Mouse (Mus musculus): ENCODE results near the gene Sgo2a. TPM values are rescaled to one million over a fixed set of nuclear protein-coding genes. Genes with fewer than 3 reads are reported as not detected.
A peak's percentile ranks its signal among the peaks of the same experiment; 100 is the strongest.

Sgo2a gene
- polyA plus RNA-seq, 1 experiment from 2014 or later: 12.2 TPM

GRCm38 (mm10) chr1:58049126-58049525 lies 53.4 kb downstream of the Sgo2a start:
- H3K4me2 ChIP-seq (ENCODE audit: low read length): no peak overlapping the region
- no peak overlapping the region for H3K4me3 ChIP-seq (ENCODE audit: low read depth, low read length)
- no peak overlapping the region for H3K27ac ChIP-seq (ENCODE audit: low read depth, low read length)
- no peaks in the 10 kb centered on the region for H3K36me3 ChIP-seq (ENCODE audit: control insufficient read depth, insufficient read depth, low read length)
- no peak for ATAC-seq
- no peak for DNase-seq (ENCODE audit: low spot score)
- WGBS: 90% methylated on average over 5 of the region's 5 CpGs
- no peaks in the 10 kb centered on the region for H3K9me3 ChIP-seq (replicated peaks; ENCODE audit: control insufficient read depth, low read length)
- H3K4me1 ChIP-seq (ENCODE audit: control insufficient read depth, insufficient read depth, low read length): peaks cover 10% of the 10 kb centered on the region
- H3K27me3 ChIP-seq (replicated peaks; ENCODE audit: control insufficient read depth, insufficient read depth, low read length): no peaks in the 10 kb centered on the region
- H3K9ac ChIP-seq (ENCODE audit: low read length): no peak overlapping the region

GRCm38 (mm10) chr1:58055598-58055997 lies 59.8 kb downstream of the Sgo2a start:
- no peaks in the 10 kb centered on the region for H3K36me3 ChIP-seq (ENCODE audit: control insufficient read depth, insufficient read depth, low read length)
- no peak for DNase-seq (ENCODE audit: low spot score)
- H3K4me2 ChIP-seq (ENCODE audit: low read length): no peak overlapping the region
- no peak overlapping the region for H3K4me3 ChIP-seq (ENCODE audit: low read depth, low read length)
- H3K27me3 ChIP-seq (replicated peaks; ENCODE audit: control insufficient read depth, insufficient read depth, low read length): no peaks in the 10 kb centered on the region
- H3K9ac ChIP-seq (ENCODE audit: low read length): no peak overlapping the region
- H3K4me1 ChIP-seq (ENCODE audit: control insufficient read depth, insufficient read depth, low read length): no peaks in the 10 kb centered on the region
- 81% methylated on average over 11 of the region's 11 CpGs for WGBS
- no peak overlapping the region for H3K27ac ChIP-seq (ENCODE audit: low read depth, low read length)
- no peaks in the 10 kb centered on the region for H3K9me3 ChIP-seq (replicated peaks; ENCODE audit: control insufficient read depth, low read length)
- no peak for ATAC-seq

GRCm38 (mm10) chr1:58056074-58056807 lies 60.5 kb downstream of the Sgo2a start:
- ATAC-seq (no peak; the same call in 1 of the 2 replicates), DNase-seq (ENCODE audit: low spot score) (no peak)
- 84% methylated on average over 13 of the region's 13 CpGs for WGBS
- Histone ChIP-seq H3K27ac (ENCODE audit: low read depth, low read length) (no peak overlapping the region), H3K4me2 (ENCODE audit: low read length) (no peak overlapping the region), H3K4me1 (ENCODE audit: control insufficient read depth, insufficient read depth, low read length) (no peaks in the 10 kb centered on the region), H3K9me3 (replicated peaks; ENCODE audit: control insufficient read depth, low read length) (no peaks in the 10 kb centered on the region), H3K9ac (ENCODE audit: low read length) (no peak overlapping the region), H3K27me3 (replicated peaks; ENCODE audit: control insufficient read depth, insufficient read depth, low read length) (no peaks in the 10 kb centered on the region), H3K4me3 (ENCODE audit: low read depth, low read length) (no peak overlapping the region), H3K36me3 (ENCODE audit: control insufficient read depth, insufficient read depth, low read length) (no peaks in the 10 kb centered on the region)

- Histone ChIP-seq H3K4me2 (ENCODE audit: low read length) (no peak overlapping the region), H3K4me1 (ENCODE audit: control insufficient read depth, insufficient read depth, low read length) (no peaks in the 10 kb centered on the region), H3K27me3 (replicated peaks; ENCODE audit: control insufficient read depth, insufficient read depth, low read length) (no peaks in the 10 kb centered on the region), H3K36me3 (ENCODE audit: control insufficient read depth, insufficient read depth, low read length) (no peaks in the 10 kb centered on the region), H3K9me3 (replicated peaks; ENCODE audit: control insufficient read depth, low read length) (no peaks in the 10 kb centered on the region), H3K27ac (ENCODE audit: low read depth, low read length) (no peak overlapping the region), H3K4me3 (ENCODE audit: low read depth, low read length) (no peak overlapping the region), H3K9ac (ENCODE audit: low read length) (no peak overlapping the region)
- DNase-seq (ENCODE audit: low spot score): peak; percentile 24
- 79% methylated on average over 11 of the region's 11 CpGs for WGBS
- ATAC-seq: no peak
Measured at GRCm38 (mm10) chr1:58056939-58057338, 61.2 kb downstream of the Sgo2a start.

GRCm38 (mm10) chr1:58058846-58059245 lies 63.1 kb downstream of the Sgo2a start:
- ATAC-seq: no peak
- Histone ChIP-seq H3K4me2 (ENCODE audit: low read length) (no peak overlapping the region), H3K9me3 (replicated peaks; ENCODE audit: control insufficient read depth, low read length) (no peaks in the 10 kb centered on the region), H3K4me3 (ENCODE audit: low read depth, low read length) (no peak overlapping the region), H3K9ac (ENCODE audit: low read length) (no peak overlapping the region), H3K4me1 (ENCODE audit: control insufficient read depth, insufficient read depth, low read length) (no peaks in the 10 kb centered on the region), H3K27ac (ENCODE audit: low read depth, low read length) (no peak overlapping the region), H3K27me3 (replicated peaks; ENCODE audit: control insufficient read depth, insufficient read depth, low read length) (no peaks in the 10 kb centered on the region), H3K36me3 (ENCODE audit: control insufficient read depth, insufficient read depth, low read length) (no peaks in the 10 kb centered on the region)
- DNase-seq (ENCODE audit: low spot score): no peak
- WGBS: 92% methylated on average over 4 of the region's 4 CpGs

GRCm38 (mm10) chr1:58062131-58062530 lies 66.4 kb downstream of the Sgo2a start:
- 90% methylated on average over 7 of the region's 7 CpGs for WGBS
- Histone ChIP-seq H3K27ac (ENCODE audit: low read depth, low read length) (no peak overlapping the region), H3K9me3 (replicated peaks; ENCODE audit: control insufficient read depth, low read length) (no peaks in the 10 kb centered on the region), H3K27me3 (replicated peaks; ENCODE audit: control insufficient read depth, insufficient read depth, low read length) (no peaks in the 10 kb centered on the region), H3K36me3 (ENCODE audit: control insufficient read depth, insufficient read depth, low read length) (no peaks in the 10 kb centered on the region), H3K9ac (ENCODE audit: low read length) (no peak overlapping the region), H3K4me3 (ENCODE audit: low read depth, low read length) (no peak overlapping the region), H3K4me1 (ENCODE audit: control insufficient read depth, insufficient read depth, low read length) (no peaks in the 10 kb centered on the region), H3K4me2 (ENCODE audit: low read length) (no peak overlapping the region)
- ATAC-seq (no peak), DNase-seq (ENCODE audit: low spot score) (no peak)

GRCm38 (mm10) chr1:58065151-58065550 lies 69.4 kb downstream of the Sgo2a start:
- Histone ChIP-seq H3K4me2 (ENCODE audit: low read length) (no peak overlapping the region), H3K36me3 (ENCODE audit: control insufficient read depth, insufficient read depth, low read length) (no peaks in the 10 kb centered on the region), H3K4me3 (ENCODE audit: low read depth, low read length) (no peak overlapping the region), H3K27ac (ENCODE audit: low read depth, low read length) (no peak overlapping the region), H3K4me1 (ENCODE audit: control insufficient read depth, insufficient read depth, low read length) (no peaks in the 10 kb centered on the region), H3K9me3 (replicated peaks; ENCODE audit: control insufficient read depth, low read length) (no peaks in the 10 kb centered on the region), H3K9ac (ENCODE audit: low read length) (no peak overlapping the region), H3K27me3 (replicated peaks; ENCODE audit: control insufficient read depth, insufficient read depth, low read length) (no peaks in the 10 kb centered on the region)
- DNase-seq (ENCODE audit: low spot score) (no peak), ATAC-seq (no peak)
- WGBS: 86% methylated on average over 5 of the region's 5 CpGs

- H3K27ac ChIP-seq (ENCODE audit: low read depth, low read length): no peak overlapping the region
- no peak for DNase-seq (ENCODE audit: low spot score)
Measured at GRCm38 (mm10) chr1:58065606-58066005, 69.8 kb downstream of the Sgo2a start.

GRCm38 (mm10) chr1:58069181-58069580 lies 73.4 kb downstream of the Sgo2a start:
- Histone ChIP-seq H3K27ac (ENCODE audit: low read depth, low read length) (no peak overlapping the region), H3K9me3 (replicated peaks; ENCODE audit: control insufficient read depth, low read length) (no peaks in the 10 kb centered on the region), H3K27me3 (replicated peaks; ENCODE audit: control insufficient read depth, insufficient read depth, low read length) (no peaks in the 10 kb centered on the region), H3K4me2 (ENCODE audit: low read length) (no peak overlapping the region), H3K4me3 (ENCODE audit: low read depth, low read length) (no peak overlapping the region), H3K9ac (ENCODE audit: low read length) (no peak overlapping the region), H3K4me1 (ENCODE audit: control insufficient read depth, insufficient read depth, low read length) (no peaks in the 10 kb centered on the region), H3K36me3 (ENCODE audit: control insufficient read depth, insufficient read depth, low read length) (no peaks in the 10 kb centered on the region)
- DNase-seq (ENCODE audit: low spot score): no peak
- ATAC-seq: no peak
- WGBS: 92% methylated on average over 6 of the region's 6 CpGs

More at GRCm38 (mm10) chr1:58065606-58066005, 69.8 kb downstream of the Sgo2a start:
- 61% methylated on average over 3 of the region's 3 CpGs for WGBS
- no peak overlapping the region for H3K9ac ChIP-seq (ENCODE audit: low read length)
- ATAC-seq: no peak
- no peaks in the 10 kb centered on the region for H3K36me3 ChIP-seq (ENCODE audit: control insufficient read depth, insufficient read depth, low read length)
- H3K4me3 ChIP-seq (ENCODE audit: low read depth, low read length): no peak overlapping the region
- H3K4me2 ChIP-seq (ENCODE audit: low read length): no peak overlapping the region
- H3K4me1 ChIP-seq (ENCODE audit: control insufficient read depth, insufficient read depth, low read length): no peaks in the 10 kb centered on the region
- no peaks in the 10 kb centered on the region for H3K9me3 ChIP-seq (replicated peaks; ENCODE audit: control insufficient read depth, low read length)
- H3K27me3 ChIP-seq (replicated peaks; ENCODE audit: control insufficient read depth, insufficient read depth, low read length): no peaks in the 10 kb centered on the region
